Mouse (Mus musculus) myocyte (in vitro differentiated cells): ENCODE measurements around the gene Slc19a3. TPM values are rescaled to one million over a fixed set of nuclear protein-coding genes. Genes with fewer than 3 reads are reported as not detected.

Experiments used
- H3K27me3 ChIP-seq: one replicate; pipeline ENCODE4 v1.6.1; 2011; ENCODE audit not compliant: control insufficient read depth, insufficient read depth, insufficient read length
- H3K36me3 ChIP-seq: one replicate; pipeline ENCODE4 v1.6.1; 2011; ENCODE audit not compliant: control insufficient read depth, insufficient read depth
- H3K4me2 ChIP-seq: one replicate; pipeline ENCODE4 v1.6.1; 2011; ENCODE audit warnings: low read depth, control low read depth
- H3K4me3 ChIP-seq: one replicate; pipeline ENCODE4 v1.5.1; 2011; ENCODE audit warnings: mild to moderate bottlenecking, control low read depth, moderate library complexity
- H3K79me2 ChIP-seq: one replicate; pipeline ENCODE4 v1.6.1; 2011; ENCODE audit not compliant: control insufficient read depth, insufficient read depth
- H3ac ChIP-seq: one replicate; pipeline ENCODE4 v1.6.1; 2011; ENCODE audit not compliant: control insufficient read depth, insufficient read length
- CEBPB ChIP-seq: IDR thresholded peaks from 2 replicates; pipeline ENCODE4 v1.6.1; 2011; ENCODE audit warnings: mild to moderate bottlenecking, moderate library complexity; ENCODE audit not compliant: poor library complexity, insufficient read depth, severe bottlenecking
- E2F4 ChIP-seq: IDR thresholded peaks from one replicate; pipeline ENCODE4 v1.6.1; 2011; ENCODE audit warnings: mild to moderate bottlenecking, control low read depth, moderate library complexity; ENCODE audit not compliant: insufficient read depth
- MAX ChIP-seq: IDR thresholded peaks from one replicate; pipeline ENCODE4 v1.6.1; 2011; ENCODE audit warnings: low read depth, mild to moderate bottlenecking, control low read depth
- MYOD1 ChIP-seq, 3 experiments: IDR thresholded peaks; one replicate each; pipeline ENCODE4 v1.6.1; 2011; ENCODE audit warnings: control low read depth in 2 of 3, low read depth in 2 of 3, mild to moderate bottlenecking in 2 of 3, moderate library complexity in 1 of 3; ENCODE audit not compliant: insufficient read length in 2 of 3, control insufficient read depth in 1 of 3
- MYOG ChIP-seq, 3 experiments: IDR thresholded peaks; one replicate each; pipeline ENCODE4 v1.6.1; 2011; ENCODE audit warnings: control low read depth in 2 of 3, low read depth in 2 of 3, mild to moderate bottlenecking in 2 of 3; ENCODE audit not compliant: insufficient read length in 2 of 3, control insufficient read depth in 1 of 3, insufficient read depth in 1 of 3
- POLR2A ChIP-seq: IDR thresholded peaks from one replicate; pipeline ENCODE4 v1.6.1; 2011; ENCODE audit warnings: low read depth, mild to moderate bottlenecking, control low read depth, moderate library complexity; ENCODE audit not compliant: insufficient read length
- POLR2AphosphoS2 ChIP-seq: IDR thresholded peaks from one replicate; pipeline ENCODE4 v1.6.1; 2011; ENCODE audit warnings: low read depth, control low read depth; ENCODE audit not compliant: insufficient read length
- REST ChIP-seq: IDR thresholded peaks from one replicate; pipeline ENCODE4 v1.6.1; 2011; ENCODE audit warnings: mild to moderate bottlenecking, control low read depth, moderate library complexity; ENCODE audit not compliant: insufficient read depth, insufficient read length
- SRF ChIP-seq: IDR thresholded peaks from one replicate; pipeline ENCODE4 v1.6.1; 2011; ENCODE audit warnings: low read depth; ENCODE audit not compliant: control insufficient read depth, insufficient read length
- TCF12 ChIP-seq: IDR thresholded peaks from one replicate; pipeline ENCODE4 v1.6.1; 2011; ENCODE audit warnings: mild to moderate bottlenecking, control low read depth; ENCODE audit not compliant: poor library complexity, insufficient read depth, severe bottlenecking
- TCF3 ChIP-seq: IDR thresholded peaks from one replicate; pipeline ENCODE4 v1.6.1; 2011; ENCODE audit warnings: low read depth, control low read depth; ENCODE audit not compliant: insufficient read length
- USF1 ChIP-seq: IDR thresholded peaks from one replicate; pipeline ENCODE4 v1.6.1; 2011; ENCODE audit warnings: low read depth, mild to moderate bottlenecking, control low read depth, moderate library complexity
- polyA plus RNA-seq: library from polyadenylated mRNA; unstranded; fragments of >200 nt; fragmentation: generic; extraction: Trizol; gene quantifications from one replicate; pipeline ENCODE4 v1.2.1, GENCODE M21; 2012; ENCODE audit warnings: missing spikeins

The Slc19a3 gene
- polyA plus RNA-seq, 1 experiment, result 0.07 TPM

- no peaks in the 10 kb centered on the region for H3K36me3 ChIP-seq
- H3K27me3 ChIP-seq, result peaks cover 5% of the 10 kb centered on the region
- H3ac ChIP-seq, result no peak within 1 kb of the TSS
- TF ChIP-seq MYOD1 (IDR thresholded peaks at IDR 0.05; ENCODE audit: control insufficient read depth in 1 of 3, insufficient read length in 2 of 3, low read depth in 2 of 3) (no peak), USF1 (no peak), SRF (no peak), E2F4 (no peak), MAX (no peak)
- H3K4me3 ChIP-seq, result no peak within 1 kb of the TSS
- H3K4me2 ChIP-seq, result no peak within 1 kb of the TSS
- H3K79me2 ChIP-seq, result no peaks in the 10 kb centered on the region
These were observed 21.0 kb upstream of the Slc19a3 start, which contains the start of gene A030005K14Rik for GRCm38 (mm10) chr1:83059278-83059677. Gene A030005K14Rik, minus strand, starts transcription at chr1:83059378.

GRCm38 (mm10) chr1:83058481-83058880 is 20.2 kb upstream of the Slc19a3 start:
- Histone ChIP-seq H3K79me2 (no peaks in the 10 kb centered on the region), H3K27me3 (peaks cover 5% of the 10 kb centered on the region), H3K4me3 (no peak overlapping the region), H3ac (no peak overlapping the region), H3K4me2 (no peak overlapping the region), H3K36me3 (no peaks in the 10 kb centered on the region)
- TF ChIP-seq USF1 (no peak), TCF3 (no peak), MYOG (IDR thresholded peaks at IDR 0.05; ENCODE audit: control insufficient read depth in 1 of 3, insufficient read depth in 1 of 3, insufficient read length in 2 of 3, low read depth in 2 of 3) (no peak), POLR2A (no peak), SRF (no peak), MYOD1 (IDR thresholded peaks at IDR 0.05; ENCODE audit: control insufficient read depth in 1 of 3, insufficient read length in 2 of 3, low read depth in 2 of 3) (no peak), E2F4 (no peak), POLR2AphosphoS2 (no peak), MAX (no peak), TCF12 (no peak), CEBPB (no peak), REST (no peak)

- TF ChIP-seq POLR2A (no peak), SRF (no peak), MYOD1 (IDR thresholded peaks at IDR 0.05; ENCODE audit: control insufficient read depth in 1 of 3, insufficient read length in 2 of 3, low read depth in 2 of 3) (no peak), MAX (no peak), USF1 (no peak), POLR2AphosphoS2 (no peak), E2F4 (no peak), CEBPB (no peak), MYOG (IDR thresholded peaks at IDR 0.05; ENCODE audit: control insufficient read depth in 1 of 3, insufficient read depth in 1 of 3, insufficient read length in 2 of 3, low read depth in 2 of 3) (no peak), TCF12 (no peak), TCF3 (no peak), REST (no peak)
- Histone ChIP-seq H3K4me3 (no peak within 1 kb of the TSS), H3K4me2 (no peak within 1 kb of the TSS), H3ac (no peak within 1 kb of the TSS), H3K36me3 (no peaks in the 10 kb centered on the region), H3K27me3 (peaks cover 5% of the 10 kb centered on the region), H3K79me2 (no peaks in the 10 kb centered on the region)
These were observed 6.7 kb upstream of the Slc19a3 start, which contains the start of gene Gm47969 for GRCm38 (mm10) chr1:83044882-83045427. Gene Gm47969, plus strand, starts transcription at chr1:83044932.

- no peaks in the 10 kb centered on the region for H3K36me3 ChIP-seq
- H3K4me2 ChIP-seq, result no peak within 1 kb of the TSS
- H3K27me3 ChIP-seq, result peaks cover 10% of the 10 kb centered on the region
- TF ChIP-seq USF1, result no peak
- no peak for TF ChIP-seq POLR2AphosphoS2
- TF ChIP-seq REST, result no peak
- no peak for TF ChIP-seq SRF
- no peak for TF ChIP-seq TCF3
- TF ChIP-seq MAX, result no peak
- TF ChIP-seq CEBPB, result no peak
- no peak for TF ChIP-seq MYOG (IDR thresholded peaks at IDR 0.05; ENCODE audit: control insufficient read depth in 1 of 3, insufficient read depth in 1 of 3, insufficient read length in 2 of 3, low read depth in 2 of 3)
- no peak for TF ChIP-seq MYOD1 (IDR thresholded peaks at IDR 0.05; ENCODE audit: control insufficient read depth in 1 of 3, insufficient read length in 2 of 3, low read depth in 2 of 3)
- no peak for TF ChIP-seq TCF12
- no peak for TF ChIP-seq E2F4
- no peak for TF ChIP-seq POLR2A
- H3ac ChIP-seq, result no peak within 1 kb of the TSS
- no peaks in the 10 kb centered on the region for H3K79me2 ChIP-seq
- H3K4me3 ChIP-seq, result no peak within 1 kb of the TSS
These were observed 4.1 kb upstream of the Slc19a3 start, which contains the start of gene Krtap28-10 for GRCm38 (mm10) chr1:83042380-83042779. Gene Krtap28-10, minus strand, starts transcription at chr1:83042480.

GRCm38 (mm10) chr1:83039080-83039479 is 832 bp upstream of the Slc19a3 start:
- no peak overlapping the region for H3ac ChIP-seq
- no peak for TF ChIP-seq E2F4
- no peak for TF ChIP-seq REST
- no peak for TF ChIP-seq TCF12
- no peak for TF ChIP-seq POLR2AphosphoS2
- TF ChIP-seq MYOD1 (IDR thresholded peaks at IDR 0.05; ENCODE audit: control insufficient read depth in 1 of 3, insufficient read length in 2 of 3, low read depth in 2 of 3), result no peak
- TF ChIP-seq MYOG (IDR thresholded peaks at IDR 0.05; ENCODE audit: control insufficient read depth in 1 of 3, insufficient read depth in 1 of 3, insufficient read length in 2 of 3, low read depth in 2 of 3), result no peak
- no peak for TF ChIP-seq USF1
- no peak for TF ChIP-seq TCF3
- no peak for TF ChIP-seq SRF
- TF ChIP-seq POLR2A, result no peak
- no peak for TF ChIP-seq MAX
- no peak for TF ChIP-seq CEBPB
- H3K79me2 ChIP-seq, result no peaks in the 10 kb centered on the region
- H3K4me2 ChIP-seq, result no peak overlapping the region
- no peak overlapping the region for H3K4me3 ChIP-seq
- no peaks in the 10 kb centered on the region for H3K36me3 ChIP-seq
- H3K27me3 ChIP-seq, result peaks cover 10% of the 10 kb centered on the region
